Comparison of ENCODE assay signal across 11 mouse cellular contexts in genomic region chr12:72694438-72694837, GRCm38 (mm10). TPM values are rescaled to one million over a fixed set of nuclear protein-coding genes. Genes with fewer than 3 reads are reported as not detected.
A peak's percentile ranks its signal among the peaks of the same experiment; 100 is the strongest.
DNase-seq lines count a peak whose midpoint lies in the region; ATAC-seq and TF ChIP-seq lines count a peak whose summit lies in the region.
"Had no signal": no experiment of that assay in that cellular context is flagged by ENCODE, and none has a peak within 500 bp of the region (broad histone marks: within the 10 kb centered on the region; RNA-seq: fewer than 3 reads in every experiment).

No protein-coding gene starts in this region.

- no peaks in the 10 kb centered on the region for H3K27me3 ChIP-seq in heart, adult 2 months (ENCODE audit: control insufficient read depth, insufficient read depth, low read length)
- no peaks in the 10 kb centered on the region for H3K27me3 ChIP-seq in heart, embryonic 12.5 days (replicated peaks)
- H3K27me3 ChIP-seq in midbrain, postnatal 0 days (ENCODE audit: insufficient read depth, low read length): no peaks in the 10 kb centered on the region
- H3K27me3 ChIP-seq in midbrain, embryonic 14.5 days (ENCODE audit: control insufficient read depth, insufficient read depth, low read length): no peaks in the 10 kb centered on the region
- no peaks in the 10 kb centered on the region for H3K27me3 ChIP-seq in thymus, adult 2 months (ENCODE audit: control insufficient read depth, insufficient read depth, low read length)
- H3K27me3 ChIP-seq: liver, embryonic 12.5 days had no signal

- WGBS in heart, adult 2 months: 36% methylated on average over 12 of the region's 12 CpGs
- WGBS in heart, embryonic 12.5 days: 68% methylated on average over 12 of the region's 12 CpGs
- WGBS in midbrain, postnatal 0 days: 75% methylated on average over 12 of the region's 12 CpGs
- 81% methylated on average over 12 of the region's 12 CpGs for WGBS in midbrain, embryonic 14.5 days
- WGBS in large intestine, adult 2 months: 20% methylated on average over 12 of the region's 12 CpGs
- WGBS in thymus, adult 2 months: 84% methylated on average over 12 of the region's 12 CpGs

- H3K36me3 ChIP-seq in heart, adult 2 months (ENCODE audit: control insufficient read depth, insufficient read depth, low read length): no peaks in the 10 kb centered on the region
- no peaks in the 10 kb centered on the region for H3K36me3 ChIP-seq in heart, embryonic 12.5 days
- H3K36me3 ChIP-seq in midbrain, postnatal 0 days (ENCODE audit: insufficient read depth, low read length): no peaks in the 10 kb centered on the region
- H3K36me3 ChIP-seq in midbrain, embryonic 14.5 days (ENCODE audit: control insufficient read depth, insufficient read depth, low read length): no peaks in the 10 kb centered on the region
- no peaks in the 10 kb centered on the region for H3K36me3 ChIP-seq in thymus, adult 2 months (ENCODE audit: control insufficient read depth, insufficient read depth, low read length)
- H3K36me3 ChIP-seq: forebrain, embryonic 10.5 days; liver, embryonic 12.5 days had no signal

- no peak for TF ChIP-seq CTCF in heart, adult 2 months (IDR thresholded peaks at IDR 0.05)
- no peak for TF ChIP-seq CTCF in midbrain, postnatal 0 days (IDR thresholded peaks at IDR 0.05)
- TF ChIP-seq CTCF in thymus, adult 2 months (IDR thresholded peaks at IDR 0.05; ENCODE audit: borderline replicate concordance, control insufficient read depth, extremely low read depth, insufficient read depth, low read length, poor library complexity): no peak

- H3K9ac ChIP-seq in heart, adult 2 months (ENCODE audit: low read depth, low read length): no peak overlapping the region
- no peak overlapping the region for H3K9ac ChIP-seq in heart, embryonic 12.5 days
- H3K9ac ChIP-seq in midbrain, postnatal 0 days (replicated peaks; ENCODE audit: low read length, poor library complexity, severe bottlenecking): no peak overlapping the region
- no peak overlapping the region for H3K9ac ChIP-seq in midbrain, embryonic 14.5 days (replicated peaks; ENCODE audit: low read length)
- H3K9ac ChIP-seq: liver, embryonic 12.5 days had no signal

- intact Hi-C loops in heart, adult 2 months (cut with DNase I): loop anchor here (2.0 to 5.0 kb wide), 4 partner anchors 30 to 280 kb away; partner anchors contain the start of gene Dhrs7
- intact Hi-C loops in left cerebral cortex, postnatal 10 days (cut with DNase I): loop anchor here (5.0 to 10.0 kb wide), 2 partner anchors 232 to 590 kb away; no protein-coding TSS in a partner anchor

- H3K79me2 ChIP-seq in heart, adult 2 months (replicated peaks; ENCODE audit: control insufficient read depth, insufficient read depth, low read length): no peaks in the 10 kb centered on the region

- TF ChIP-seq POLR2A in heart, adult 2 months (IDR thresholded peaks at IDR 0.05; ENCODE audit: insufficient read depth, low read depth, low read length): no peak
- TF ChIP-seq POLR2A in thymus, adult 2 months (IDR thresholded peaks at IDR 0.05; ENCODE audit: control insufficient read depth, extremely low read depth, insufficient read depth, low read length, poor library complexity): no peak

- peak overlapping the region; percentile 62 for H3K27ac ChIP-seq in heart, adult 2 months
- H3K27ac ChIP-seq in heart, embryonic 12.5 days (ENCODE audit: poor library complexity, severe bottlenecking): no peak overlapping the region
- no peak overlapping the region for H3K27ac ChIP-seq in midbrain, postnatal 0 days (ENCODE audit: low read depth, low read length)
- no peak overlapping the region for H3K27ac ChIP-seq in midbrain, embryonic 14.5 days (replicated peaks; ENCODE audit: low read depth, low read length)
- no peak overlapping the region for H3K27ac ChIP-seq in thymus, adult 2 months (ENCODE audit: control insufficient read depth, insufficient read depth, low read length)
- H3K27ac ChIP-seq: forebrain, embryonic 10.5 days; liver, embryonic 12.5 days had no signal

- H3K4me3 ChIP-seq in heart, adult 2 months: peak overlapping the region; percentile 23; the same call in 1 of the 2 replicates
- no peak overlapping the region for H3K4me3 ChIP-seq in heart, embryonic 12.5 days
- no peak overlapping the region for H3K4me3 ChIP-seq in midbrain, postnatal 0 days (ENCODE audit: low read depth, low read length)
- no peak overlapping the region for H3K4me3 ChIP-seq in midbrain, embryonic 14.5 days (replicated peaks; ENCODE audit: low read depth, low read length)
- H3K4me3 ChIP-seq in thymus, adult 2 months (ENCODE audit: control insufficient read depth, insufficient read depth, low read length): no peak overlapping the region
- H3K4me3 ChIP-seq: forebrain, embryonic 10.5 days; liver, embryonic 12.5 days had no signal

- peak; percentile 22 to 33 for DNase-seq in heart, adult 2 months
- DNase-seq in midbrain, postnatal 0 days (ENCODE audit: low spot score): peak; percentile 38
- no peak for DNase-seq in midbrain, embryonic 14.5 days
- DNase-seq in gastrocnemius, postnatal 10 days: peak; percentile 19
- peak; percentile 25 for DNase-seq in large intestine, adult 2 months (ENCODE audit: low read depth, low spot score)
- DNase-seq in thymus, adult 2 months: no peak
- no peak for DNase-seq in left cerebral cortex, postnatal 10 days (ENCODE audit: extremely low spot score in 1 of 2, low spot score in 2 of 2)

- H3K4me2 ChIP-seq in heart, embryonic 12.5 days: no peak overlapping the region
- H3K4me2 ChIP-seq in midbrain, postnatal 0 days (ENCODE audit: low read depth, low read length, poor library complexity, severe bottlenecking): no peak overlapping the region
- H3K4me2 ChIP-seq in midbrain, embryonic 14.5 days (ENCODE audit: low read length): no peak overlapping the region
- H3K4me2 ChIP-seq: liver, embryonic 12.5 days had no signal

- H3K4me1 ChIP-seq in heart, adult 2 months (ENCODE audit: control insufficient read depth, insufficient read depth, low read length): no peaks in the 10 kb centered on the region; the same call in 1 of the 2 replicates
- H3K4me1 ChIP-seq in heart, embryonic 12.5 days (replicated peaks): 0 out of 2 replicates have a peak, but pooled peaks cover 3% of the 10 kb centered on the region
- no peaks in the 10 kb centered on the region for H3K4me1 ChIP-seq in midbrain, postnatal 0 days (ENCODE audit: insufficient read depth, low read length)
- no peaks in the 10 kb centered on the region for H3K4me1 ChIP-seq in midbrain, embryonic 14.5 days (ENCODE audit: control insufficient read depth, insufficient read depth, low read length)
- H3K4me1 ChIP-seq in thymus, adult 2 months (replicated peaks; ENCODE audit: control insufficient read depth, insufficient read depth, low read length): no peaks in the 10 kb centered on the region
- H3K4me1 ChIP-seq: forebrain, embryonic 10.5 days; liver, embryonic 12.5 days had no signal

- ATAC-seq in heart, embryonic 12.5 days (ENCODE audit: insufficient number of reproducible peaks, low FRiP score): no peak
- no peak for ATAC-seq in midbrain, postnatal 0 days (ENCODE audit: low FRiP score)
- no peak for ATAC-seq in midbrain, embryonic 14.5 days (ENCODE audit: low FRiP score, low TSS enrichment)
- ATAC-seq: liver, embryonic 12.5 days; midbrain, embryonic 16.5 days had no signal

- H3K9me3 ChIP-seq in heart, embryonic 12.5 days (replicated peaks): no peaks in the 10 kb centered on the region
- no peaks in the 10 kb centered on the region for H3K9me3 ChIP-seq in midbrain, postnatal 0 days (ENCODE audit: low read length)
- no peaks in the 10 kb centered on the region for H3K9me3 ChIP-seq in midbrain, embryonic 14.5 days (ENCODE audit: control insufficient read depth, low read length)
- H3K9me3 ChIP-seq: forebrain, embryonic 10.5 days; liver, embryonic 12.5 days had no signal

- TF ChIP-seq EP300 in heart, adult 2 months (IDR thresholded peaks at IDR 0.05; ENCODE audit: insufficient read depth, low read depth, low read length): no peak

RNA-seq across cellular contexts. Expression of gene Dhrs7, which starts 29.7 kb away (rescaled TPM):
- 10 to 100 TPM; 54.6 to 65.7 TPM for total RNA-seq in heart, adult 2 months (2021)
- 47.9 and 57.7 TPM in 2 replicates for polyA plus RNA-seq in heart, adult 2 months (2012; rRNA removed)
- polyA plus RNA-seq in heart, embryonic 12.5 days (2016; fragmentation: Nextera tagmentation; extraction: Ambion mirVana): 41.7 and 45.6 TPM in 2 replicates
- 10.5 and 12.3 TPM in 2 replicates for total RNA-seq in midbrain, postnatal 0 days (2014; rRNA removed)
- 26.3 and 28.5 TPM in 2 replicates for polyA plus RNA-seq in midbrain, postnatal 0 days (2015; fragmentation: Nextera tagmentation; extraction: Ambion mirVana)
- 11.8 and 17.0 TPM in 2 replicates for polyA plus RNA-seq in midbrain, embryonic 14.5 days (2014; fragmentation: Nextera tagmentation; extraction: Ambion mirVana)
- total RNA-seq in gastrocnemius, postnatal 10 days (2021): 10 to 100 TPM; 29.9 to 35.9 TPM
- 31.1 and 31.6 TPM in 2 replicates for polyA plus RNA-seq in large intestine, adult 2 months (2012; rRNA removed)
- polyA plus RNA-seq in thymus, adult 2 months (2012; rRNA removed): 16.9 and 17.1 TPM in 2 replicates
- total RNA-seq in left cerebral cortex, postnatal 10 days (2021): 10 to 100 TPM; 22.9 to 30.4 TPM

RNA-seq across cellular contexts. Expression of gene Gm4756, which starts 45.0 kb away (rescaled TPM):
- total RNA-seq in heart, adult 2 months (2021): not detected
- not detected in 2 replicates for polyA plus RNA-seq in heart, adult 2 months (2012; rRNA removed)
- polyA plus RNA-seq in heart, embryonic 12.5 days (2016; fragmentation: Nextera tagmentation; extraction: Ambion mirVana): not detected in 2 replicates
- not detected in 2 replicates for total RNA-seq in midbrain, postnatal 0 days (2014; rRNA removed)
- not detected in 2 replicates for polyA plus RNA-seq in midbrain, postnatal 0 days (2015; fragmentation: Nextera tagmentation; extraction: Ambion mirVana)
- not detected in 2 replicates for polyA plus RNA-seq in midbrain, embryonic 14.5 days (2014; fragmentation: Nextera tagmentation; extraction: Ambion mirVana)
- total RNA-seq in gastrocnemius, postnatal 10 days (2021): not detected
- polyA plus RNA-seq in large intestine, adult 2 months (2012; rRNA removed): not detected in 2 replicates
- polyA plus RNA-seq in thymus, adult 2 months (2012; rRNA removed): 0.23 TPM in 1 of 2 replicates, not detected in the other
- total RNA-seq in left cerebral cortex, postnatal 10 days (2021): not detected
- polyA plus RNA-seq: forebrain, embryonic 10.5 days; liver, embryonic 12.5 days; midbrain, embryonic 16.5 days had no signal

Comparison
In these comparisons a context has a peak if more than half of its experiments do, and no peak if none do; other contexts are left out.
1. DNase-seq: peak in heart, adult 2 months (2 of 2), midbrain, postnatal 0 days (single experiment), gastrocnemius, postnatal 10 days (single experiment) and large intestine, adult 2 months (single experiment); none in midbrain, embryonic 14.5 days (single experiment), thymus, adult 2 months (single experiment) and left cerebral cortex, postnatal 10 days (0 of 2).